Mouse (Mus musculus): ENCODE data around the gene Cabp4. TPM values are rescaled to one million over a fixed set of nuclear protein-coding genes. Genes with fewer than 3 reads are reported as not detected.

Gene Cabp4
- polyA plus RNA-seq, 1 experiment: 0.04 TPM

GRCm38 (mm10) chr19:4142416-4143173, 1.2 kb downstream of the Cabp4 start:
- Histone ChIP-seq H3ac (ENCODE audit: control insufficient read depth, insufficient read length, low read depth) (no peak overlapping the region), H3K27me3 (ENCODE audit: control insufficient read depth, insufficient read depth, insufficient read length) (no peaks in the 10 kb centered on the region), H3K79me3 (ENCODE audit: low read depth) (no peaks in the 10 kb centered on the region), H3K79me2 (ENCODE audit: control insufficient read depth, insufficient read depth) (no peaks in the 10 kb centered on the region), H3K36me3 (ENCODE audit: control insufficient read depth, insufficient read depth) (no peaks in the 10 kb centered on the region), H3K4me3 (ENCODE audit: insufficient read depth, poor library complexity, severe bottlenecking) (no peak overlapping the region)
- no peak for TF ChIP-seq USF1 (IDR thresholded peaks at IDR 0.05; ENCODE audit: low read depth)
- TF ChIP-seq CTCF (IDR thresholded peaks at IDR 0.05; ENCODE audit: control insufficient read depth, insufficient read depth, insufficient read length): no peak
- TF ChIP-seq MYOG (IDR thresholded peaks at IDR 0.05; ENCODE audit: control insufficient read depth, extremely low read depth, insufficient read length): no peak
- TF ChIP-seq MAX (IDR thresholded peaks at IDR 0.05): no peak
- no peak for TF ChIP-seq FOSL1 (IDR thresholded peaks at IDR 0.05; ENCODE audit: insufficient read depth, low read length, poor library complexity, severe bottlenecking)
- no peak for TF ChIP-seq CEBPB (IDR thresholded peaks at IDR 0.05; ENCODE audit: low read depth)
- no peak for TF ChIP-seq MYOD1 (IDR thresholded peaks at IDR 0.05; ENCODE audit: control insufficient read depth, insufficient read length, low read depth)

GRCm38 (mm10) chr19:4140147-4140546, 3.7 kb downstream of the Cabp4 start:
- no peak overlapping the region for H3ac ChIP-seq (ENCODE audit: control insufficient read depth, insufficient read length, low read depth)
- no peaks in the 10 kb centered on the region for H3K79me2 ChIP-seq (ENCODE audit: control insufficient read depth, insufficient read depth)
- no peaks in the 10 kb centered on the region for H3K79me3 ChIP-seq (ENCODE audit: low read depth)
- H3K27me3 ChIP-seq (ENCODE audit: control insufficient read depth, insufficient read depth, insufficient read length): no peaks in the 10 kb centered on the region
- no peak overlapping the region for H3K4me3 ChIP-seq (ENCODE audit: insufficient read depth, poor library complexity, severe bottlenecking)
- TF ChIP-seq CEBPB (IDR thresholded peaks at IDR 0.05; ENCODE audit: low read depth): no peak
- no peak for TF ChIP-seq MYOG (IDR thresholded peaks at IDR 0.05; ENCODE audit: control insufficient read depth, extremely low read depth, insufficient read length)
- no peak for TF ChIP-seq USF1 (IDR thresholded peaks at IDR 0.05; ENCODE audit: low read depth)
- TF ChIP-seq MYOD1 (IDR thresholded peaks at IDR 0.05; ENCODE audit: control insufficient read depth, insufficient read length, low read depth): no peak
- no peak for TF ChIP-seq FOSL1 (IDR thresholded peaks at IDR 0.05; ENCODE audit: insufficient read depth, low read length, poor library complexity, severe bottlenecking)
- no peaks in the 10 kb centered on the region for H3K36me3 ChIP-seq (ENCODE audit: control insufficient read depth, insufficient read depth)

- Histone ChIP-seq H3K79me3 (ENCODE audit: low read depth) (no peaks in the 10 kb centered on the region), H3K27me3 (ENCODE audit: control insufficient read depth, insufficient read depth, insufficient read length) (no peaks in the 10 kb centered on the region), H3K79me2 (ENCODE audit: control insufficient read depth, insufficient read depth) (no peaks in the 10 kb centered on the region), H3ac (ENCODE audit: control insufficient read depth, insufficient read length, low read depth) (no peak within 1 kb of the TSS), H3K4me3 (ENCODE audit: insufficient read depth, poor library complexity, severe bottlenecking) (no peak within 1 kb of the TSS), H3K36me3 (ENCODE audit: control insufficient read depth, insufficient read depth) (no peaks in the 10 kb centered on the region)
- no peak for TF ChIP-seq MAX (IDR thresholded peaks at IDR 0.05)
- TF ChIP-seq CEBPB (IDR thresholded peaks at IDR 0.05; ENCODE audit: low read depth): no peak
- TF ChIP-seq MYOD1 (IDR thresholded peaks at IDR 0.05; ENCODE audit: control insufficient read depth, insufficient read length, low read depth): no peak
- no peak for TF ChIP-seq USF1 (IDR thresholded peaks at IDR 0.05; ENCODE audit: low read depth)
- TF ChIP-seq FOSL1 (IDR thresholded peaks at IDR 0.05; ENCODE audit: insufficient read depth, low read length, poor library complexity, severe bottlenecking): no peak
- TF ChIP-seq CTCF (IDR thresholded peaks at IDR 0.05; ENCODE audit: control insufficient read depth, insufficient read depth, insufficient read length): no peak
- no peak for TF ChIP-seq MYOG (IDR thresholded peaks at IDR 0.05; ENCODE audit: control insufficient read depth, extremely low read depth, insufficient read length)
These were observed 4.4 kb downstream of the Cabp4 start, which contains the start of gene Gpr152 for GRCm38 (mm10) chr19:4139446-4139845. Gene Gpr152 (plus strand): TSS chr19:4139787.

GRCm38 (mm10) chr19:4137913-4138312, 5.9 kb downstream of the Cabp4 start:
- Histone ChIP-seq H3K27me3 (ENCODE audit: control insufficient read depth, insufficient read depth, insufficient read length) (no peaks in the 10 kb centered on the region), H3K4me3 (ENCODE audit: insufficient read depth, poor library complexity, severe bottlenecking) (no peak overlapping the region), H3K36me3 (ENCODE audit: control insufficient read depth, insufficient read depth) (peaks cover 5% of the 10 kb centered on the region), H3ac (ENCODE audit: control insufficient read depth, insufficient read length, low read depth) (no peak overlapping the region), H3K79me2 (ENCODE audit: control insufficient read depth, insufficient read depth) (no peaks in the 10 kb centered on the region), H3K79me3 (ENCODE audit: low read depth) (no peaks in the 10 kb centered on the region)
- TF ChIP-seq CTCF (IDR thresholded peaks at IDR 0.05; ENCODE audit: control insufficient read depth, insufficient read depth, insufficient read length): no peak
- TF ChIP-seq MYOD1 (IDR thresholded peaks at IDR 0.05; ENCODE audit: control insufficient read depth, insufficient read length, low read depth): no peak
- no peak for TF ChIP-seq FOSL1 (IDR thresholded peaks at IDR 0.05; ENCODE audit: insufficient read depth, low read length, poor library complexity, severe bottlenecking)
- no peak for TF ChIP-seq USF1 (IDR thresholded peaks at IDR 0.05; ENCODE audit: low read depth)
- no peak for TF ChIP-seq MAX (IDR thresholded peaks at IDR 0.05)

- H3K79me2 ChIP-seq (ENCODE audit: control insufficient read depth, insufficient read depth): no peaks in the 10 kb centered on the region
- H3K79me3 ChIP-seq (ENCODE audit: low read depth): no peaks in the 10 kb centered on the region
- no peak overlapping the region for H3K4me3 ChIP-seq (ENCODE audit: insufficient read depth, poor library complexity, severe bottlenecking)
- no peak overlapping the region for H3ac ChIP-seq (ENCODE audit: control insufficient read depth, insufficient read length, low read depth)
- TF ChIP-seq FOSL1 (IDR thresholded peaks at IDR 0.05; ENCODE audit: insufficient read depth, low read length, poor library complexity, severe bottlenecking) (no peak), MAX (IDR thresholded peaks at IDR 0.05) (no peak), CTCF (IDR thresholded peaks at IDR 0.05; ENCODE audit: control insufficient read depth, insufficient read depth, insufficient read length) (no peak), USF1 (IDR thresholded peaks at IDR 0.05; ENCODE audit: low read depth) (no peak), MYOD1 (IDR thresholded peaks at IDR 0.05; ENCODE audit: control insufficient read depth, insufficient read length, low read depth) (no peak), CEBPB (IDR thresholded peaks at IDR 0.05; ENCODE audit: low read depth) (no peak), MYOG (IDR thresholded peaks at IDR 0.05; ENCODE audit: control insufficient read depth, extremely low read depth, insufficient read length) (no peak)
- peaks cover 12% of the 10 kb centered on the region for H3K36me3 ChIP-seq (ENCODE audit: control insufficient read depth, insufficient read depth)
- H3K27me3 ChIP-seq (ENCODE audit: control insufficient read depth, insufficient read depth, insufficient read length): no peaks in the 10 kb centered on the region
These were observed 7.4 kb downstream of the Cabp4 start for GRCm38 (mm10) chr19:4136463-4136862.
